Mouse (Mus musculus) heart, embryonic 13.5 days (tissue): ENCODE measurements around the gene Fzd4. TPM values are rescaled to one million over a fixed set of nuclear protein-coding genes. Genes with fewer than 3 reads are reported as not detected.

ENCODE experiments used
- ATAC-seq: fragments of 200-750 bp; cut with Nextera tagmentation; 2 replicates; pipeline ENCODE4 v1.8.0; 2017; ENCODE audit warnings: moderate TSS enrichment; ENCODE audit not compliant: insufficient number of reproducible peaks, low FRiP score, low TSS enrichment; ENCODE audit errors: extremely low read depth
- H3K27ac ChIP-seq: fragments of 300-500 bp; sonication (generic); replicated peaks from 2 replicates; pipeline ENCODE4 v1.5.1; 2015; ENCODE audit warnings: moderate library complexity, mild to moderate bottlenecking, inconsistent platforms
- H3K27me3 ChIP-seq: fragments of 300-500 bp; sonication (generic); replicated peaks from 2 replicates; pipeline ENCODE4 v1.6.1; 2015; ENCODE audit warnings: mild to moderate bottlenecking, inconsistent platforms
- H3K36me3 ChIP-seq: fragments of 300-500 bp; sonication (generic); 2 replicates; pipeline ENCODE4 v1.6.1; 2015; ENCODE audit warnings: mild to moderate bottlenecking, inconsistent platforms
- H3K4me1 ChIP-seq: fragments of 300-500 bp; sonication (generic); 2 replicates; pipeline ENCODE4 v1.6.1; 2015; ENCODE audit warnings: inconsistent platforms
- H3K4me2 ChIP-seq: fragments of 300-500 bp; sonication (generic); 2 replicates; pipeline ENCODE4 v1.6.1; 2015; ENCODE audit warnings: inconsistent platforms, mild to moderate bottlenecking, moderate library complexity
- H3K4me3 ChIP-seq: fragments of 300-500 bp; sonication (generic); 2 replicates; pipeline ENCODE4 v1.5.1; 2015; ENCODE audit warnings: moderate library complexity, mild to moderate bottlenecking, inconsistent platforms
- H3K9ac ChIP-seq: fragments of 300-500 bp; sonication (generic); 2 replicates; pipeline ENCODE4 v1.6.1; 2015; ENCODE audit warnings: inconsistent platforms, mild to moderate bottlenecking, moderate library complexity
- H3K9me3 ChIP-seq: fragments of 300-500 bp; sonication (generic); 2 replicates; pipeline ENCODE4 v1.6.1; 2016; ENCODE audit warnings: inconsistent platforms
- WGBS: fragments of 180-500 bp; shearing (Covaris S2); methylation state at CpG from one replicate; pipeline ENCODE4 v1.1.7; 2015; ENCODE audit warnings: mixed read lengths; 5-methylcytosine and 5-hydroxymethylcytosine counted together
- polyA plus RNA-seq: library from polyadenylated mRNA; unstranded; fragments of >200 nt; fragmentation: Nextera tagmentation; extraction: Ambion mirVana; gene quantifications from 2 replicates; pipeline ENCODE4 v1.2.1, GENCODE M21; 2015

The Fzd4 gene
- polyA plus RNA-seq, 1 experiment from 2014 or later = 6.9 TPM

DNA sequence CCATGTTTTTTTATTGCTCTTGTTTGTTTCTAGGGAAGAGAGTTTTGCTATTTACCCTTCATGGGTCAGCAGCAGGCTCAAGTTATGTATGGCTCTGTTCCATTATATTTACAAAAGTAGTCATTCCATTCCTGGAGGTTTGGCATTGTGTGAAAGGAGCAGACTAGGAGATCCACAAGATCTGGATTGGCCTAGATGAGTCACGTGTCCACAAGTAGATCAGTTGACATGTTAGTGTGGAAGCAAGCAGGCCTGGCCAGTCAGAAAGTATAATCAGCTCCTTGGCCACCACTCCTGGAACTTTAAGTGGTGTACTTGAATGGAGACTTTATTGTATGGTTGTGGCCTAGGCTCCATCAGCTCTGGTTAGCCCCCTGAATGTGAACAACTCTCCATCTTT is 25.2 kb downstream of the Fzd4 start:
- H3K27me3 ChIP-seq = no peaks in the 10 kb centered on the region
- no peak overlapping the region for H3K4me3 ChIP-seq
- peaks cover 15% of the 10 kb centered on the region for H3K4me1 ChIP-seq
- no peak overlapping the region for H3K4me2 ChIP-seq
- ATAC-seq = no peak
- no peak overlapping the region for H3K27ac ChIP-seq
- 67% methylated on average over 1 of the region's 1 CpGs for WGBS
- no peaks in the 10 kb centered on the region for H3K36me3 ChIP-seq
- H3K9me3 ChIP-seq = no peaks in the 10 kb centered on the region
- H3K9ac ChIP-seq = no peak overlapping the region

DNA sequence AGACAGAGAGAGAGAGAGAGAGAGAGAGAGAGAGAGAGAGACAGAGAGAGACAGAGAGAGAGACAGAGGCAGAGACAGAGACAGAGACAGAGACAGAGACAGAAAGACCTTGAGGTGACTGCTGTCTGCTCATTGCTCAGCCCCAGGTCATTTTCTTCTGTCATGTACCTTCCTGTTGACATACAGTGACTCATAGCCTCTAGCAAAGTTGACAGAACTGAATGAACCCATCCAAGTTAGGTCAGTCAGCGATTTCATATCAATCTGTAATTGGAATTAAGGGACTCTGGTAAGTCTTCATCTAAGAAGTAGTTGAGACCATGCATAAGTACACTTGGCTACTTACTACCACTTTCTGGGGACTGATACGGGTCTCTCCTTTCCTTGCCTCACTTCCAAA is 27.0 kb downstream of the Fzd4 start:
- no peak overlapping the region for H3K9ac ChIP-seq
- ATAC-seq = no peak
- peaks cover 17% of the 10 kb centered on the region for H3K4me1 ChIP-seq
- H3K27me3 ChIP-seq = no peaks in the 10 kb centered on the region
- H3K9me3 ChIP-seq = no peaks in the 10 kb centered on the region
- 71% methylated on average over 2 of the region's 2 CpGs for WGBS
- H3K4me2 ChIP-seq = no peak overlapping the region
- no peak overlapping the region for H3K27ac ChIP-seq
- no peak overlapping the region for H3K4me3 ChIP-seq
- no peaks in the 10 kb centered on the region for H3K36me3 ChIP-seq

GRCm38 (mm10) chr7:89433193-89433892 is 29.2 kb downstream of the Fzd4 start:
- H3K4me3 ChIP-seq = no peak overlapping the region
- H3K9ac ChIP-seq = no peak overlapping the region
- ATAC-seq = no peak
- H3K27ac ChIP-seq = peak overlapping the region; percentile 46; the same call in 1 of the 2 replicates
- peaks cover 23% of the 10 kb centered on the region for H3K4me1 ChIP-seq
- 49% methylated on average over 9 of the region's 9 CpGs for WGBS
- H3K27me3 ChIP-seq = no peaks in the 10 kb centered on the region
- H3K9me3 ChIP-seq = no peaks in the 10 kb centered on the region
- no peaks in the 10 kb centered on the region for H3K36me3 ChIP-seq
- no peak overlapping the region for H3K4me2 ChIP-seq

DNA sequence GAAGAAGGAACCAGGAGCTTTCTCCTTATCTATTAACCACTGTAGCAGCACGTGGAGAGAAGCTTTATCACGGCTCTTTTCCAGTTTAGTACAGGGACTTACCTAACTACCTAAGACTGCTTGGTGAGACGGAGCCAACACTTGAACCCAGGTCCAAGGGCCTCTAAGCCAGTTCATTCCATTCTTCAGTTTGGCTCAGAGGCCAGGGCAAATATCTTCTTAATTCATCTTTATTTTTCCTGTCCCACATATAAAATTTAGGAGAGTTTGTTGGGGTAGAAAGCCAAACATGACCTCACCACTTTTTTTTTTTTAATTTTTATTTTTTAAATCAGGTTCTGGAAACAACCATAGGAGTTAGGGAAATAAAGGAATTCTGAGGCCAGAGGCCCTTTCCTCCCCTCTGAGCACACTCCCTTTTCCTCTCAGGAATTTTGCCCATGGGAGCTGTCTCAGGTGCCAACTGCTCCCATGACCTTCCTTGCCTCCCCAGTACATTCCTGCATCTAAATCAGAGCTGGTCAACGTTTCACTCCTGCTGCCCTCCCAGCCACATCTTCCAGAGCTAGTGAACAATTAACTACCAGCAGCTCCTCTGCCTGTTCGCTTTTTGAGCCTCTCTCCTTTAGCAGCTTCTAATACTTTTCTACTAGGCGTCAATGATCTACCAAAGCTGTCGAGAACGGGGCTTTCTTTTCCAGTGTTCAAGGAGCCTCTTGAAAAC is 29.9 kb downstream of the Fzd4 start:
- no peak for ATAC-seq
- Histone ChIP-seq H3K4me3 (no peak overlapping the region), H3K4me2 (no peak overlapping the region), H3K27me3 (no peaks in the 10 kb centered on the region), H3K9me3 (no peaks in the 10 kb centered on the region), H3K4me1 (peaks cover 23% of the 10 kb centered on the region), H3K27ac (peak overlapping the region; percentile 46; the same call in 1 of the 2 replicates), H3K9ac (no peak overlapping the region), H3K36me3 (no peaks in the 10 kb centered on the region)
- WGBS = 34% methylated on average over 8 of the region's 8 CpGs

DNA sequence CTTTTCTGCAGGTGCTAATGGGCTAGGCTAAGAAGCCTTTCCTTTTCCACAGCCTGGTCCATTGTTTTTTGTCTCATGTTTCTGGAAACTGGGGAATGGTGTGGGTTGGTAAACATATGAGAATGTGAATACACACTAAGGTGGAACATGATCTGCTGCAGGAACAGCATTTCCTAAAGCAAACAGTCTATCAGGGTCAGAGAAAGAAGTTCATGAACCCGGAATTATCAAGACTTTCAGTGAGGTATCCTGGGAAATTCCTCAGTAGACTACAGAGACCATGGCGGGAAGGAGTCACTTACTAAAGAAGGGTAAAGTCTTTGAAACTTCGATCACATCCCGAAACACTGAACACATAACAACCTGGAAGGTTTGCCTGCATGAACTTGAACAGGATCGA is 32.2 kb downstream of the Fzd4 start:
- H3K27me3 ChIP-seq = no peaks in the 10 kb centered on the region
- H3K4me2 ChIP-seq = no peak overlapping the region
- 68% methylated on average over 5 of the region's 5 CpGs for WGBS
- no peak overlapping the region for H3K4me3 ChIP-seq
- no peak overlapping the region for H3K27ac ChIP-seq
- H3K9ac ChIP-seq = no peak overlapping the region
- no peaks in the 10 kb centered on the region for H3K36me3 ChIP-seq
- H3K9me3 ChIP-seq = no peaks in the 10 kb centered on the region
- no peak for ATAC-seq
- peaks cover 25% of the 10 kb centered on the region for H3K4me1 ChIP-seq

GRCm38 (mm10) chr7:89437589-89437988 is 33.4 kb downstream of the Fzd4 start:
- no peak for ATAC-seq
- no peak overlapping the region for H3K27ac ChIP-seq
- H3K9me3 ChIP-seq = no peaks in the 10 kb centered on the region
- 28% methylated on average over 4 of the region's 4 CpGs for WGBS
- H3K4me3 ChIP-seq = no peak overlapping the region
- no peak overlapping the region for H3K4me2 ChIP-seq
- H3K4me1 ChIP-seq = peaks cover 25% of the 10 kb centered on the region
- H3K27me3 ChIP-seq = no peaks in the 10 kb centered on the region
- H3K36me3 ChIP-seq = no peaks in the 10 kb centered on the region
- H3K9ac ChIP-seq = no peak overlapping the region

- no peak for ATAC-seq
- 54% methylated on average over 7 of the region's 7 CpGs for whole genome bisulfite sequencing
- Histone ChIP-seq H3K9me3 (no peaks in the 10 kb centered on the region), H3K9ac (no peak overlapping the region), H3K27ac (peak overlapping the region; percentile 28; the same call in 1 of the 2 replicates), H3K27me3 (no peaks in the 10 kb centered on the region), H3K36me3 (no peaks in the 10 kb centered on the region), H3K4me1 (peaks cover 8% of the 10 kb centered on the region; the same call in 1 of the 2 replicates), H3K4me2 (no peak overlapping the region), H3K4me3 (no peak overlapping the region)
Measured at GRCm38 (mm10) chr7:89441291-89441690, 37.1 kb downstream of the Fzd4 start.

GRCm38 (mm10) chr7:89442242-89442641 is 38.1 kb downstream of the Fzd4 start:
- Histone ChIP-seq H3K4me2 (no peak overlapping the region), H3K27ac (no peak overlapping the region), H3K36me3 (no peaks in the 10 kb centered on the region), H3K4me3 (no peak overlapping the region), H3K27me3 (no peaks in the 10 kb centered on the region), H3K9ac (no peak overlapping the region), H3K9me3 (no peaks in the 10 kb centered on the region), H3K4me1 (0 out of 2 replicates have a peak, but pooled peaks cover 8% of the 10 kb centered on the region)
- WGBS = 66% methylated on average over 4 of the region's 4 CpGs
- ATAC-seq = no peak

DNA sequence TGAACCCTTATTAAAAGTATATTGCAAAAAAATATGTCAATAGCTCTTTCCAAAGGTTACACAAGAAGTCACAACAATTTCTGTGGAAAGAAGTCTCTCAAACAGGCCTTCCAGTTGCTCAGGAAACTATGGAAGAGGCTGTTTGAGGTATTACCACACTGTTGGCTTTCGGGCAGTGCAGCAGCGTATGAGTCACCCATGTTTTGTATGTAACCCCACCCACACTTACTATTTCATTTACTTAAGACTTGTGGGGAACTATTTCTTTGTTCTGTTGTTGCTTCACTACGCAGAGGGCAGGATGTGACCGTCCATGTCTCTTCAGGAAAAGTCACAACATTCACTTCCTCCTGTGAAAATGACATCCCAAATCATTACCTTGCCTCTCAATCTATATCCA is 41.0 kb downstream of the Fzd4 start:
- no peak overlapping the region for H3K4me3 ChIP-seq
- no peaks in the 10 kb centered on the region for H3K27me3 ChIP-seq
- H3K4me2 ChIP-seq = no peak overlapping the region
- H3K9ac ChIP-seq = no peak overlapping the region
- 79% methylated on average over 4 of the region's 4 CpGs for whole genome bisulfite sequencing
- H3K9me3 ChIP-seq = no peaks in the 10 kb centered on the region
- no peak overlapping the region for H3K27ac ChIP-seq
- no peaks in the 10 kb centered on the region for H3K36me3 ChIP-seq
- H3K4me1 ChIP-seq = 0 out of 2 replicates have a peak, but pooled peaks cover 2% of the 10 kb centered on the region
- ATAC-seq = no peak

GRCm38 (mm10) chr7:89450312-89450711 is 46.2 kb downstream of the Fzd4 start:
- 0 out of 2 replicates have a peak, but pooled peaks cover 4% of the 10 kb centered on the region for H3K4me1 ChIP-seq
- no peak overlapping the region for H3K4me2 ChIP-seq
- no peaks in the 10 kb centered on the region for H3K9me3 ChIP-seq
- ATAC-seq = no peak
- no peak overlapping the region for H3K27ac ChIP-seq
- H3K36me3 ChIP-seq = no peaks in the 10 kb centered on the region
- H3K4me3 ChIP-seq = no peak overlapping the region
- H3K27me3 ChIP-seq = no peaks in the 10 kb centered on the region
- 52% methylated on average over 2 of the region's 2 CpGs for WGBS
- H3K9ac ChIP-seq = no peak overlapping the region

GRCm38 (mm10) chr7:89456380-89457076 is 52.4 kb downstream of the Fzd4 start:
- no peak for ATAC-seq
- WGBS = 59% methylated on average over 7 of the region's 7 CpGs
- no peak overlapping the region for H3K9ac ChIP-seq
- no peaks in the 10 kb centered on the region for H3K9me3 ChIP-seq
- H3K4me1 ChIP-seq = peaks cover 15% of the 10 kb centered on the region
- no peaks in the 10 kb centered on the region for H3K27me3 ChIP-seq
- H3K4me2 ChIP-seq = no peak overlapping the region
- no peak overlapping the region for H3K27ac ChIP-seq
- no peaks in the 10 kb centered on the region for H3K36me3 ChIP-seq
- H3K4me3 ChIP-seq = no peak overlapping the region
